Mouse (Mus musculus) inflammation-experienced regulatory T-cells, adult 6 months (primary cell): ENCODE data around the gene Ppp1r3c. TPM values are rescaled to one million over a fixed set of nuclear protein-coding genes. Genes with fewer than 3 reads are reported as not detected.

ENCODE experiments used
- ATAC-seq: one replicate; pipeline ENCODE4 v1.8.0; 2017
- polyA plus RNA-seq, 3 experiments: library from polyadenylated mRNA; unstranded; fragments of 100-300 nt; shearing (Covaris generic); gene quantifications; one replicate each; pipeline ENCODE4 v1.2.1; 2017

Ppp1r3c gene
- polyA plus RNA-seq, 3 experiments from 2014 or later, result not detected

- no peak for ATAC-seq
Observed at GRCm38 (mm10) chr19:36715591-36715990, 20.9 kb downstream of the Ppp1r3c start.

GRCm38 (mm10) chr19:36714492-36714891, 22.0 kb downstream of the Ppp1r3c start:
- no peak for ATAC-seq

- ATAC-seq, result no peak
Observed at GRCm38 (mm10) chr19:36713092-36713491, 23.4 kb downstream of the Ppp1r3c start.

GRCm38 (mm10) chr19:36706195-36706594, 30.3 kb downstream of the Ppp1r3c start:
- no peak for ATAC-seq

- ATAC-seq, result no peak
Observed at GRCm38 (mm10) chr19:36705286-36706146, 30.9 kb downstream of the Ppp1r3c start.

DNA sequence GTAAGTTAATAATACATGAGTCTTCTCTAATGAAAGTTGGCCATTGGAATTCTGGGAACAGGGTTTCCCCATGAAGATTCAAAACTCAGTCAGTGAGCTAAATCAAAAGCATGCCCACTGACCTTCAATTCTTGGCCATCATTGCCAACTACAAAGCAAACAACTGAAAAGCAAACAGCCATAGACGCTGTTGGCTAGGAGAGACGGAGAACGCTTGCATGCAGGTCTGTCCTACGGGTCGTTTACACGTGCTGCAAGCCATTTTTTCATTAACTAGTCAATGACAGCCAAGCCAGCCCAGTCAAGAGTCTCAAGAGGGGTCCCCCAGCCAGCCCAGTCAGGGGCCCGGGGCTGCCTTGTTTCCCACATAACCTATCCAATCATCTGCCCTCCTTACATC, 31.7 kb downstream of the Ppp1r3c start:
- ATAC-seq, result no peak

DNA sequence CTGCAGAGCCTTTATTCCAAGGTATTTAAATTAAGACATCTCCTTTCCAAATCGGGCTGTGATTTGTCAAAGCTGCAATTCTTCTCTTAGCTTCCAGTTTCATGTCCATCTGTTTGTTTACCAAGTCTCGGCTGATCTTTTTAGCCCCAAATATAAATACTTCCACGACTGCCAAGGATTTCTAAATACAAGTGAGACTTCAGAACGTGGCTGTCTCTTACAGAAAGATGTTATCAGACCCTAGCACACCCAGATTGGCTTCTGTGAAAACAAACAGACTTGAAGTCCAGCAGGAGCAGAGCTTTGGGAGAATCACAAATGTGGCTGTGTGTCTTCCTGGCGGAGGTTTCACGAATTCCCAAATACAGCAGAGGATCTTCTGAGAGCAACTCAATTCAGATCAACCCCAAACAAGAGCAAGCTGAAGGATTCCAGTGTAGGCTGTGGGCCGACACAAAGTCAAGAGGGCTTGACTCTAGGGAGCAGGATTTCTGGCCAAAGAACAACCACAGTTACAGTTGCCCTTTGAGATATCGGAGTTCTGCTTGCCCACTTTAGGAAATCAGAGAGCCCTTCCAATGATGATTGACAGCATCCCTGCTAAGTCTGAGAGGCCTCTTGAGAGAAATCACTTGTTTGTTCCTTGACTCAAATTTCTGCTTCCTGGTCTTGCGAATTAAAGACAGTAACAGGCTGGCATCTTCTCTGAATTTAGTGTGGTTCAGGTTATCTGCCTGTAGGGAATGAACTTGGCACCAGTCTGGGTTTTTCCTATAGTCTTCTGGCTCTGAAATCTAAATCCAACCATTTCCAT, 34.4 kb downstream of the Ppp1r3c start:
- ATAC-seq, result no peak

DNA sequence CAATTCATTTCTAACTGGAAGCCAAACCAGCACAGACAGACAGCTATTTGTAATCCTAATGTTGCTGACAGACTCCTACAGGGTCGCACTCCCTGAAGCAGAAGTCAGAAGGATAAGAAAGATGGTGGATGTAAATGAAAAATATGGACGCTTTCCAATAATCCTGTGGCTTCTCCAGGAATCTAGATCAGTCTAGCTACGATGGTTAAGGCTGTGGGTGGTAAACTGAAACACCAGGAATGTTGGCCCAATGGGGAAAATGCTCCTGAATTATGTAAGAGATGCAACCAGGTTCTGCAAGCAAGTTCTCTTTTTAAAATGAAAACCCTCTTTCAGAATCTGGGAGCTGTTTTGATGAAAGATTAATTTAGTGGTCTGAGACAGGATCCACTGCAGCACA, 35.1 kb downstream of the Ppp1r3c start:
- no peak for ATAC-seq

DNA sequence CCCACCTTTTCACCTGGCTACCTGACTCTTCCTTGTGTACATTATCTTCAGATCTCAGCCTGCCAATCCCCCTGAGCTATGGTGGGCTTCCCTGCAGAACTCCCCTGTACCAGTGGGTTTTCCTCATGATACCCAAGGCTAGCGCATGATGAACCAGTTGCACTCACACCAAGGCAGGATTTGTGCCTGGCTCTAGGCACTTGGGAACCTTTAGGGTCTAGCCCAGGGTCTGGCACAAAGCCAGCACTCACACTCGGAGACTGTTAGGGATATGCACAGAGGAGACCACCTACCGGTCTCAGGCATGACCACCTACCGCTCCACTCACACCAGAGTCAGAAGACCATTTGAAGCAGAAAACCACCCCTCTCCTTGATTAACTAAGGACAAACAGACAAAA, 35.5 kb downstream of the Ppp1r3c start:
- no peak for ATAC-seq

- ATAC-seq, result no peak
Observed at GRCm38 (mm10) chr19:36699151-36699550, 37.3 kb downstream of the Ppp1r3c start.

DNA sequence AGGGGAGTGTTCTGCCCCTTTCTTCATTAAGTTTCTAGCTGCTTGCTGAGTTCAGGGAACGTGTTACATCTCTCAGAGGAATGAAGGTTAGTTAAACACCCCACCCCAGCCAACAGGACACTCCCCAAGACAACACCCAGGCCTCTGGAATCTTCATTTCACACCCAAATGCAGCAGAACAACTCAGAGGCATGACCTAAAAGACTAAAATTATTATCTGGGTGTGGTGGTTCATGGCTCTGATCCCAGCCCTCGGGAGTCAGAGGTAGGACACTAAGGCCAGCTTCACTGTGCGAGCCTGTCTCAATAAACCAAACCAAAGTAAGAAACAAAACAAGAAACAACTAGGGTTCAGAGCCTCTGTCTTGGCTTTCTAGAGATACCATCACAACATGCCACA, 38.3 kb downstream of the Ppp1r3c start:
- ATAC-seq, result no peak

GRCm38 (mm10) chr19:36696601-36697122, 39.8 kb downstream of the Ppp1r3c start:
- ATAC-seq, result no peak

DNA sequence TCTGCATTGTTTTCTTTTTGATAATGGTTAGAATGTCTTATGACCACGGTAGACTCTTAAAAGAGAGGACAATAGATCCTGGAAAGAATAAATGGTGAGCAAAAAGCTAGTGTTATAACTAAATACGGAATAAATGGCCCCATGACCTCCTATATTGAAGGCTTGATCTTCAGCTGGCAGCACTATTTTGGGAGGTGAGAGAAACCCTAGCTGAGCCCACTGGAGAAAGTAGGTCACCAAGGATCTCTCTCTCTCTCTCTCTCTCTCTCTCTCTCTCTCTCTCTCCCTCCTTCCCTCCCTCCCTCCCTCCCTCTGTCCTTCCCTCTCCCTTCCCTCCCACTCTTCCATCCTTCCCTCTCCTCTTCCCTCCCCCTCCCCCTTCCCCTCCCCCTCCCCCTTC, 42.9 kb downstream of the Ppp1r3c start:
- ATAC-seq, result no peak

- ATAC-seq, result no peak
Observed at GRCm38 (mm10) chr19:36691941-36692340, 44.5 kb downstream of the Ppp1r3c start.

DNA sequence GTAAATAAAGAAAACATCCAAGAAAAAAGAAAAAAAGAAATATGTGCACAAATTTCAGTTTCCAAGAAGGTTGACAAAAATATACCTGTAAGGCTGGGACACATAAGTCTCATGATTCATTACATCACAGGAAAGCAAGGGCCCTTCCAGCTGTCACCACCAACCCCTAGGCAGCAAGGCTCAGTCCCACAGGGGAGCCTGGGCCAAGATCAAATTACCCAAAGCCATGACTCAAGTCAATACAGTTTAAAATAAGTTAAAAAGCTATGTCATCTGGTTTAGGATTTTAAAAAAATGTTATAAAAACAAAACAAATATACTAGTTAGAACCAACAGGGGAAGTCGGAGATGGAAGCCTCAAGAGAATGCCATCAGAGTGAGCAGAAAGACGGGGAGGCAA, 45.2 kb downstream of the Ppp1r3c start:
- no peak for ATAC-seq

- no peak for ATAC-seq
Observed at GRCm38 (mm10) chr19:36689205-36689604, 47.2 kb downstream of the Ppp1r3c start.

DNA sequence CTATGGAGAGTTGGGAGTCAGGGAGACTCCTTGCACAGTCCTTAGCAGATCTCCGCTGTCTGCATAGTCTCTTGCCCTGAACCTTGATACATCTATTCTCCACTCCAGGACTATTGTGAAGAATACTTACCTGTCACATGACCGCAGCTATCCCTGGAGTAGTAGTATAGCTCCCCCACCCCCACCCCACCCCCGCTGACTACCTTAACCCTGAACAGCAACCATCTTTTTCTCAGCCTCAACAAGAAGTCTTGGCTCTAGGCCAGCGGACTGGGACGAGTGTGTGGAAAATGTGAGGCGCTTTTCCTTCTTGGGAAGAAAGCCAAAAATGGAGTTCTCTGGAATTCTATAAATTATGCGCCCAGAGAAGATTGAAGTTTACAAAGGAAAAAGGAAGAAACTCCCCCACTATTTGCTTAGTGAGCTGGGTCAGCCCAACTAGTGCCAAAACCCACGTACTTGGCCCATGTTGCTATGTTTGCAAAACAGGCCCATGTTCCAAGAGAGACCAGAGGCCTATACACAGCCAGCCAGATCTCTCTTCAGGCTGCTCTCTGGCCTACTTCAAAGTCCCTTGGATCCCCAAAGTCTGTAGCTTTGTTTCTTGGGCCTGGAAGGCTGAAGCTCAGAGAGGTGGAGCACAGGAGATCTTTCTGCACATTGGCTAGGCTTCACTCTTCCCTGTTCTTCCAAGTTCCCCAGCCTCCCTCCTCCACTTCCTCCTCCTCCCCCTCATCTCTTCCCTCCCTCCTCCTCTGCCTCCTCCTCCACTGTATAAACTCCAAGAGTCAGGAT, 48.4 kb downstream of the Ppp1r3c start:
- no peak for ATAC-seq

DNA sequence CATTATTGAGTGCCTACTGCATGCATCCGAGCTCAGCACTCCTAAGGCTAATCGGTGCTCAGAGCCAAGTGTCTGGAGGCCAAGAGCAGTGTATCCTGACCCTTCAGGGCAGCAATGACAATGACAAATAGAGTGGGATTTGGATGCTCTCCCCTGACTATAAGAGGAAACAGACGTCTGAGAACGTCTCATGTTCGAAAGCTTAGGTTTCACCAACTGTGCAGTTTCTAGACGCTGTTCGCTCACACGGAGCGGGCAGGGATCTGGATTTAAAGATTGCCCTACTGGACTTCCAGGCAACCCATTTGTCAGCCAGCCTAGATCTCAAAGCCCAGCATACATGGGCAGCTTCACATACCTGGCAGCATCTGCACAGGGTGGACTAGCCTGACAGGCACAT, 49.4 kb downstream of the Ppp1r3c start:
- no peak for ATAC-seq

DNA sequence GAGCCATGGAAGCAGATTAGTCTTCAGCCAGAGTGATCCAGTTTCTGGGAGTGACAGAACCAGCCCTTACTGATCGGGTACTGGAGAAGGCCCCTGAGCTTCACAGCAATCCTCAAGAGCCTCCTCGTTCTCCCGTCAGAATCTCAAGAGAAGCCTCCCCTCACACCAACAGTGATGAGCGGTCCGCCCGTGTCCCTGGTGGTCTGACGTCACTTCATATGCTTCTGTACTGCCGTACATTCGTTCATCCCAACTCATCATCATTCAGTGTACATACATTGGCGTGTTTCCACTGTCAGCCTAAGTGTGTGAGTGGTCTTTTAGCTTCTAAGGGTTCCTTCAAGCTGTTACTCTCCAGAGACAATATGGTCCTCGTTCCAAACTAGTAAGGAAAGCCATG, 50.4 kb downstream of the Ppp1r3c start:
- no peak for ATAC-seq

DNA sequence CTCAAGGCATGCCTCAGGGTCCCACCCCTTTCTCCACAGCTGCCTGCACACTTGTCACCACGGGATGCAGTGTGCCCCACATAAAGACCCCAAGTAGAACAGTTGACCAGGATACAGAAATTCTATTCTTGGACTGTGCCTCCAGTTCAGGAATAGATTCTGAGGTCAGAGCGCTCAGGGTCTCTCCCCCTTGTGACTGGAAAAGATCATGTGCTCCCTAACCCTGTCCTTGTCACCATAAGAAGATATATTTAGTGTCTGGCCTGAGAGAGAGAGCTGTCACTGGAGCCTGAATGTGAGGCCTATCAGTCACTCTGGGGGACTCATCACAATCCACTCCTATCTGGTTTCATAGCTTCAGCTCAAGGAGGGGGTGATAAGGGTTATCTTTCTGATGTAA, 53.9 kb downstream of the Ppp1r3c start:
- ATAC-seq, result no peak
